Mouse (Mus musculus) mesoderm, embryonic 11.5 days (tissue): ENCODE results near the gene Vdac1.
"Not testable (repeated sequence)": the region's sequence is repeated elsewhere in the genome, so short reads cannot be mapped to it uniquely, and the experiment has no call there.

ENCODE experiments used
- DNase-seq: peaks from one replicate; pipeline ENCODE4 v3.0.0-alpha.2; 2012; ENCODE audit warnings: low read depth, low spot score

Vdac1 gene

DNA sequence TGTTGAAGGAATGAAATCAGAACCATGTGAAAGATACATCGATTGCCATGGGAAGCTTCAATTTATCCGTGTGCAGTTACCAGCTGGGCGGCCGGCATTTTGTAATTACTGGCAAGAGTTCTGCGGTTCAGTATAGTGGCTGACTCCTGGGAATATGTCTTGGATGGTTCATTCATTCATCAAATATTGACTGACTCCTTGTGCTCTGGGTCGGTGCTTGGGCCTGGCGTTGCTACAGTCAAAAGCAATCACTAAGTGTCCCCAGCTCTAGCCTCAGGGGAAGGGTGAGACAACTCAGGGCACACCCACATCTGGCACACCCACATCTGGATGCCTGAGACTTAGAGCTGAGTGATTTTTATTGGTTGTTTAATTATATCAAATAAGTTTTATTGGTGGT lies 13.2 kb downstream of the Vdac1 start:
- DNase-seq: no peak

DNA sequence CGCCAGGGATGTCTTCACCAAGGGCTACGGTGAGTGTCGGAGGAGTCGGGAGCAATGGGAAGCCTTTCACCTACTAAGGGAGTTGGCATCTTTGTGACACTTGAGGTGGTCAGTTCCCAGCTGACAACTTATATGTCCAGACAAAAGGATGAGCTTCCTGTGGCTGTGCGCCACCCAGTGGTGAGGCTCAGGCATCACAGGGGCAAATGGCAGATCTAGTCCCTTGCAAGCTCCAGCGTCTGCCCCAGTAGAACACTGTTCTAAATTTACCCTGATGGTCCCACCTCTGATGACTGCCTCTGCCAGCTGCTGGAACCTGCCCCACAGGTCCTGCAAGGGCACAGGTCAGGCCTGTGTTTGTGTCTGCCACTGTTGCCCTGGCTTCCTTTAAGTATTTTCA lies 13.7 kb downstream of the Vdac1 start:
- DNase-seq: peak; percentile 59

DNA sequence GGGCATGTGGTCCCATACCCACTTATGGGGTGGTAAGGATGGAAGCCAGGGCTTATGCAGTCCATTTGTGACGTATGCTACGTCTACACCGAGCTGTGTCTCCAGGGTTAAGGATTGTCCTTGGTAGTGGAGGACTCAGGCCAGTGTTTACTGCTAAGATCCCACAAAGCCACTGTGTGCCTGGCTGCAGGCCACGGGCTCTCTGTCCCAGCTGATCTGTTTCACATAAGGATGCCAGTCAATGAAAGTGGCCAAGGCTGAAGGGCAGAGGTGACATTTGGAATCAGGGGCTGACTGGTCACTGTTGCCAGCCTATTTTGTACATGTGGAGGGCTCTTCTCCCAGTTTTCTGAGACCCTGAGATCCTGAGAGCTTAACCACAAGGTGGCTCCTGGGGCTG lies 16.9 kb downstream of the Vdac1 start:
- no peak for DNase-seq

DNA sequence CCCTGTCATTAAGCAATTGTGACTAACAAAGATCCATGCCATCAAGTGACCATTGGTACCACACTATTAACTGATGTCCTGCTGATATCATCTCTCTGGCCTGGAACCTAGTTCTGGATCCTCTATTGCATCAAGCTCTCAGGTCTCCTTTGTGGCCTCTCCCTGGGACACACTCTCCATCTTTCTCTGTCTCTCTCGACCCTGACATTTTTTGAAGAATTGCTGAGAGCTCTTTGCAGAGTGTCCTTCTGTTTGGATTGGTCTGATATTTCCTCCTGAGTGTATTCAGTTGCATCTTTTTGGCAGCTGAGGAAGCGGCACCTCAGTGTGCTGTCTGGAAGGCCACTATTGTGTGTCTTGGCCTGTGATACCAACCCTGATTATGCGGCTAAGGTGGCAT lies 18.6 kb downstream of the Vdac1 start:
- no peak for DNase-seq

DNA sequence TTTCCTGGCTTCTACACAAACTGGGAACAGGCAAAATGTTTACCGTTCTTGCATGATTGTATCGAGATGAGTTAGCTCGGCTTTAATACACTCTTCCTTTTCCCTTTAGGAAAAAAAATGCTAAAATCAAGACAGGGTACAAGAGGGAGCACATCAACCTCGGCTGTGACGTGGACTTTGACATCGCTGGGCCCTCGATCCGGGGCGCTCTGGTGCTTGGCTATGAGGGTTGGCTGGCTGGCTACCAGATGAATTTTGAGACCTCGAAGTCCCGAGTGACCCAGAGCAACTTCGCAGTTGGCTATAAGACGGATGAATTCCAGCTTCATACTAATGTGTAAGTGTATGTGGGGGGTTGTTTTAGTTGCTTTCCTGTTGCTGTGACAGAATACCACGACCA lies 23.1 kb downstream of the Vdac1 start:
- no peak for DNase-seq

DNA sequence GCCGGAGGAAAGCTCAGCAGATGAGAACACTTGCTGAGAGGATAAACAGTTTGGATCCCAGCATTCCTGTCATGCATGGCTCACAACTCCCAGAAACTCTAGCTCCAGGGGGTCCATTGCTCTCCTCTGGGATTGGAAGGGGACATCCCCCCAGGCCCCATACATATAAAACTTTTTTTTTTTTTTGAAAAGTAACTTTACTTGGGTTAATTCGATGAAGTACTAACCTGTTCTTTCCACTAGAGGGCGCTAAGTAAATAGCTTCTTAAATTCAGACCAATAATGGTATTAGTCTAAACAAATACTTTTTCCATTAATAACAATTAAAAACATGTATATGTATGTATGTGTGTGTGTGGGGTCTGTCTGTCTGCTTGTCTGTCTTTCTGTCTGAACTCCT lies 24.0 kb downstream of the Vdac1 start:
- no peak for DNase-seq

DNA sequence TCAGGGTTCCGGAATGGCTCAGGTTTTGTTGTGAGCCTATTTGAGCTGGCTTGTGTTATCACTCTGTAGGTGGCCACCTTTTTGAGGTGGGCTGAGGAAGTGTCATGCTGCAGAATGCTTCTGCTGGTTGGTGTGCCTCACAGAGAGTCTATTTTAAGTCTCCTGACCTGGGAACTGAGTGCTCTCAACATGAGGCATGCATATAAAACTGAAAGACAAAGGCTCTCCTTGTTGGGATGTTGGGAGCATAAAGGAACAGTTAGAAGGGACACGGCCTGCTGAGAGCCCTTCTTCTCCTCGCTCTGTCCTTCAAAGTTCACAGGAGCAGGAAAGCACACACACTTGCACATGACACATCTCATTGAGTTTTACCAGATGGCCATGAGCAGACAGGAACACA lies 26.2 kb downstream of the Vdac1 start:
- DNase-seq: no peak

DNA sequence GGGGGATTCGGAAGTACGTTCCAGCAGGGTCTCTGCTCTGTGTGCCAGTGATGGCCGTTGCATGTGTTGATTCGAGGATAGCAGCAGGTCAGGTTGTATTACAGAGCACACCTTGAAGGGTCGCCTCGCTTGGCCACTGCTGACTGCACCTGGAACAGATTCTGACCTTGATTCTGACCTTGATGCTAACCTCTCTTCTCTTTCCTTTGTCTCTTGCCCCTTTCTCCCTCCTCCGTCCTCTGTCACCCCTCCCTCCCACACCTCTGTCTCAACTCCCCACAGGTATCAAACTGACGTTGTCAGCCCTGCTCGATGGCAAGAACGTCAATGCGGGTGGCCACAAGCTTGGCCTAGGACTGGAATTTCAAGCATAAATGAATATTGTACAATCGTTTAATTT lies 27.5 kb downstream of the Vdac1 start:
- no peak for DNase-seq

DNA sequence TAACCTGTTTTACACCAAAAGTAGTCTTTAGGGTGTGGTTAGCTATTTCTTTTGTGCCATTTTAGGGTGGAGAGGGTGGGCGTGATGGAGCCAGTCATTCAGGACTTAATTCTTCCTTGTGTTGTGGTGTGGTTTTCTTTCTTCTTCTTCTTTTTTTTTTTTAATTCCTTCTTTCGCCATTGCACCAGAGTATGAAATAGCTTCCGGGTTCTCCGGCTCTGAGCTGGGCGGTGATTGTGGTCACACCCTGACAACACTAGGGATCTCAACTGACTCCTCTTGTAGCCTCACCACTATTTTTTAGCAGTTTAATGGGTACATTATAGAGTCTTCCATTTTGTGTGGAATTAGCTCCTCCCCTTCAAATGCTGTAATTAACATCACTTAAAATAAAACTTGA lies 28.3 kb downstream of the Vdac1 start:
- not testable (repeated sequence) for DNase-seq

DNA sequence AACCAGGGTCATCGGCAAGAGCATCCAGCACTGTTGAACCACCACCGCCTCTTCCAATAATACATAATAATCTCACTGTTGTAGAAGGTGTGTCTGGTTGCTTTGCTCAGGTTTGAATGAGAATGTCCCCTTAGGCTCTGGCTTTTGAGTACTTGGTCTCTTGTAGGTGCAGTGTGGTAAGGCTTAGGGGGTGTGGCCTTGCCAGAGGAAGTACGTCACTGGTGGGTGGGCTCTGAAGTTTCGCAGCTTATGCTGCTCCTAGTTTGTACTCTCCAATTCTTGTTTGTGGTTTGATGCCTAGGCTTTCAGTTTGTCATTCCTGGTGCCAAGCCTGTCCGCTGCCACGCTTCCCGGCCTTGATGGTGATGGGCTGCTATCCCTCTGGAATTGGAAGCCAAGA lies 29.3 kb downstream of the Vdac1 start:
- no peak for DNase-seq

DNA sequence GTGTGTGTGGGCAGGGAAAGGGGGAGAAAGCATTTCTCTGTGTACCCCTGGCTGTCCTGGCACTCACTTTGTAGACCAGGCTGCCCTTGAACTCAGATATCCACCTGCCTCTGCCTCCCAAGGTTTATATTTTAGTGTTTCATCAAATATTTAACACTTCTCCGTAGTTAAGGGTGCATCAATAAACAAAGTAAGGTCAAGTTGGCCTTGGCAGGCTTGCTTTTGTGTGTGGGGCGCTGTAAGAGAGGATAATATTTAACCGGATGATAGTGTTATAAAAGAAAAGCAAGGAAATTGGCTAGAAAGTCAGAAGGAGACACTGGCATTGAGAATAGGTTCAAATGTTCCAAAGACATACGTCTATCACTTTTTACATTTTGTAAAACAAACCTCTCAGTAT lies 33.8 kb downstream of the Vdac1 start:
- DNase-seq: no peak

DNA sequence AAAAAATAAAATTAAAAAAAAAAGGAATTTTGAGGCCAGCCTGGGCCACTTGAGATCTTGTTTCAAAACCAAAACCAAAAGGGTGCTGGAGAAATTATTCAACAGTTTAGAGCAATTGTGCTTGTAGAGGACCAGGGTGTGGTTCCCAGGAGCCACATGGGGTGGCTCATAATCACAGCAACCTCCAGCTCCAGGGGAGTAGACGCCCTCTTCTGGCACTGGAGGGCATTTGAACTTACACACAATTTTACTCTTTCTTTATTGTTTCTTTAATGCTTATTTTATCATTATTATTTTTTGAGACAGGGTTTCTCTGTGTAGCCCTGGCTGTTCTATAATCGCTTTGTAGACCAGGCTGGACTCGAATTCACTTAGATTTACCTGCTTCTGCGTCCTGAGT lies 34.7 kb downstream of the Vdac1 start:
- no peak for DNase-seq

DNA sequence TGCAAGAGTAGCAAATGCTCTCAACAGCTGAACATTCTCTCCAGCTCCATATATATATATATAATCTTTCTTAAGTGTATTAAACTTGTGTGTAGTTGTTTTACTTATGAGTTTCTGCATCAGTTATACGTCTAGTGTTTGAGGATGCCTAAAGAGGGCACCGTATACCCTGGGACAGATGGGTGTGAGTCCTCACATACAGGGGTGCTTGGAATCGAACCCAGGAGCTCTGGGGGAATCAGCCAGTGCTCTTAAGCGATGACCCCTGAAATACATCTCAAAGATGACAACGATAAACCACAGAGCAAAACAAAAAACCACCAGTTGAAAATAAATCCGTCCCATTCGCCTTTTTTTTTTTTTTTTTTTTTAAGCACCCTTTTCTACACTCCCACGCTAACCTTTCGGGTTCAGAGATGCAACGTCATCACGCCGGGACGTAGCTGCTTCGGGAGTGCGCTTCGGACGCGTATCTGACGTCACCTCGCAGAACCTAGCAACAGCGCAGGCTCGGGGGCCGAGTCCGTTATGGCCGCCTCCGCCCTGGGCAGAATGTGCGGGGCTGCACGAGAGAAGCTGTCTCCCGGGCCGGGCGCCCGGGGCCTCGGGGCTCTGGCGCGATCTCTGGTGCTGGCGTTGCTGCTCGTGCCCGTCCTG lies 35.4 kb downstream of the Vdac1 start, which contains the start of gene 9530068E07Rik:
Gene 9530068E07Rik, plus strand, starts transcription at position 489 of the 657 bp plus-strand sequence.
- peak; percentile 95 for DNase-seq

DNA sequence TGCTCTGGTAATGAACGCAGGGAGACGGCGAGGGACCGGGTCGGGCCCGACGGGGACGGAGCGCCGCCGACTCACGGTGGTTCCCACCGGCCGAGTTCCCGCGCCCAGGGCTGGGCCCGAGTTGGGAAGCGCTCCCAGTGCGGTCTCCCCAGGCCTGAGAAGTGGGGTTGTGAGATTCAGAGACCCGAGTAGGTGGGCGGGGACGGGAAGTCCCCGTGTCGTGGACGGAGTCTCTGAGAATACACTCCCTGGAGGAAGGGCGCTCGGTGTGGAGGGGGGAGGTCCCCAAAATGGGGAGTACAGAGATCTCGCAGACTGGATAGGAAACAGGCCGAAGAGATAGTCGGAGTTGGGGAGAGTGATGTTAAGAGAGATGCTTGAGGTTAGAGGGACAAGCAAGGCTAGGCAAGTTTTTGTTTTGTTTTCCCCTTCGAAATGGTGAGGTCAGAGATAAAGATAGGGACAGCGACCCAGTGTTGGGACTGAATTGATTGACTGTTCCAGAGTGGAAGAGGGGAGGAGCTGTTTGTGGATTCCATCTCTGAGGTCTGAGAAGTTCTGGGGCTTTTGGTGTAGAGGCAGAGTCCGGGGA lies 36.0 kb downstream of the Vdac1 start:
- peak; percentile 34 for DNase-seq

DNA sequence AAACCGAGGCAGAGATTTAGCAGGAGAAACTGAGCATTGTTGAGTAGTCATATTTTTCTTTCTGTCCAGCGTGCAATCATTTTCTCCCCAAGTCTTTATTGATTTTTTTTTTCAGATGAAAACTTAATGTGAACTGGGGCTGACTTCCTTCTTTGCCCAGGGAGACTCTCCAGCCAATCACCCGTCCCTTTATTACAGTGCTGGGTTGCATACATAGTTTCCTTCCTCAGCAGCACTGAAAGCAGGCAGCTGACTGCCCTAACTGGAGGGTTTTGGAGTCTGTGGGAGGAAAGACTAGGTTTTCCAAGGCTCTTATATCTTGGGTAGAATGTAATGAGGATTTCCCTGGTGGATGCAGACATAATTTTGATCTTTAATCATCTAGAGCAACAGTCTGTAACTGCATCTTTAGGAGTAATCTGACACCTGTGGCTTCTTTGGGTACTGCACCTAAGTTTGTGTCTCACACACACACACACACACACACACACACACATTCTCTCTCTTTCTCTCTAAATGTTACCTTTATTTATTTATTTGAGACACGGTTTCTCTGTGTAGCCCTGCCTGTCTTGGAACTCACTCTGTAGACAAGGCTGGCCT lies 36.8 kb downstream of the Vdac1 start:
- DNase-seq: no peak

DNA sequence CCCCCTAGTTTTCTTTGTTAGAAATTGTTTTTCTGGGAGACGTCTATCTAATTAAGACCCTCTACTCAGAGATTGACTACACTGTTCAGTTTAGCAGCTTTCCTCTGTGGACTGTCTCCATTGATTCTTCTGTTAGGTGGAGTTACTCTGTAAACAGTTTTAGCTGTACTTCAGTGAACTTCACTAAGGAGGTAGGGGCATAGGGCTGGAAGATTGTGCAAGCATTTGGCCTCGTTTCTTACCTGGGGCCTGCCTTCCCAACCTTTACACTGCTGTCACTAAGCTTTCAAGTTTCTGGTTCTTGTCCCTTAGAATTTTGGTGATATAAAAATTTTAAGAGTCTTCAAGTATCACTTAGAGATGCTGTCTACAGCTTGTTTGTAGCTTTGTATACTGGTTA lies 40.8 kb downstream of the Vdac1 start:
- DNase-seq: no peak

DNA sequence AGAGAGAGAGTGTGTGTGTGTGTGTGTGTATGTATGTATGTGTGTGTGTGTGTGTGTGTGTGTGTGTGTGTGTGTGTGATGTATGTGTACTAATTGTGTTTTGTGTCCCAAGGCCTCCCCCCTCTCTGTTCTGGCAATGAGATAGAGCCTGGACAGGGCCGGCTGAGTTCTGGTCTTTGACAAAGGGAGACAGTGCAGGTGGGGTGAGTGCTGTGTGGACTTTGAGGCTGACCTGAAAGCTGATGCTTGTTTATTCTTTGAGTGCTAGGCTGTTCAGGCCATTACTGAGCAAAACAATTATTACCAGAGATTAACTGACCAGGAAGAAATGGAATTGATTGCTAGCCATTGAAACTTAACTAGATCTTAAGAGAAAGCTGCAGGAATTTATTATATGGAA lies 41.9 kb downstream of the Vdac1 start:
- DNase-seq: no peak

DNA sequence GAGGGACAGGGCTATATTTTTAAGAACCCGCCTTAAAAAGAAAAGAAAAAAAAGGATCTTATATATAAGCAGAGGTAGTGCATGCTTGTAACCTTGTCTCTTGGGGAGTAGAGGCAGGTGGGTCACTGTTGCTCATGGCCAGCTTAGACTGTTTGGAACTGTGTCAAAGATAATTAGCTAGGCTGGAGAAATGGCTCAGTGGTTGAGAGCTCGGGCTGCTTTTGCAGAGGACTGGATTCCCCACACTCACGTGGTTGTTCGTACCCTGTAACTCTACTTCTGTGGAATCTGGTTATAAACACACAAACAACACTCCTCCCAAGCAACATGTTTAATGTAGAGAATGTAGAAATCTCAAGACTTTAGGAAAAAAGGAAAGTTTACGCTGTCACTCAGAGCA lies 43.5 kb downstream of the Vdac1 start:
- DNase-seq: no peak

DNA sequence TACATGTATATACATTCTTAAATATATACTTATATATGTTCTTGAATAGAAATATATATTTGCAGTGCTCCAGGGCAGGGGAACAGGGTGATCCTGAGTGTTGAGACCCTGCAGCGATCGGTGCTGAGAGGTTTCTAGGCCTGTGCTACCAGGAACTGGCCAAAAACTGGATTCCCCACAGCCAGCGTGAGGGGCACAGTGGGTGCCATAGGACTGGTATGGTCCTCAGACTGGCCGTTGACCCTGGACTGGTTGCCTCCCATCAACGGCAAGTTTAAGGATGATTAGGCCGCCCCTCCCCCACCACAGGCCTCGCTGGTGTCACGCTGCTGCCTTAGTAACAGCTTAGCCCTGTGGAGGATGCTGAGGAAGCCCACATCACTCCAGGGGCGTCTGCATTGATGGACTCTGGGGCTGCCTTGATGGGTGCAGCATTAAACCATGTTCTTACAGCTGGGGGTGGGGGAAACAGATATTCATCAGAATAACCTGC lies 44.6 kb downstream of the Vdac1 start:
- DNase-seq: no peak

DNA sequence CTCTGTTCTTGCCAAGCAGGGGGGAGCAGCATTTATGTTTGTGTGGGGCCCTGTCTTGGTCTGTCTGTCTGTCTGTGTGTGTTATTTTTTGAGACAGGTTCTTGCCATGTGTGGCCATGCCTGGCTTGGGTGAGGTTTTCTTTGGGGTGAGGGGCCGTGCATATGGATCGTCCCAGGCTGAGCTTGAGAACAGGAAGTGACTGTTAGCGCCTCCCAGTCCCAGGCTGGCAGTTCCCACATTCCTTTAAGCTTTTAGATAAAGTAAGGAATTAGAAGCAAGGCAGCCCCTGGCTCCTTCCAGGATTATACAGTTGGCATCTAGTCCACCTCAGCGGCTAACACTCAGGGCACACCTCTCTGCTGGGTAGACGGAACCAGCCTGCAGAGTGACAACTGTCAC lies 48.7 kb downstream of the Vdac1 start:
- DNase-seq: no peak

DNA sequence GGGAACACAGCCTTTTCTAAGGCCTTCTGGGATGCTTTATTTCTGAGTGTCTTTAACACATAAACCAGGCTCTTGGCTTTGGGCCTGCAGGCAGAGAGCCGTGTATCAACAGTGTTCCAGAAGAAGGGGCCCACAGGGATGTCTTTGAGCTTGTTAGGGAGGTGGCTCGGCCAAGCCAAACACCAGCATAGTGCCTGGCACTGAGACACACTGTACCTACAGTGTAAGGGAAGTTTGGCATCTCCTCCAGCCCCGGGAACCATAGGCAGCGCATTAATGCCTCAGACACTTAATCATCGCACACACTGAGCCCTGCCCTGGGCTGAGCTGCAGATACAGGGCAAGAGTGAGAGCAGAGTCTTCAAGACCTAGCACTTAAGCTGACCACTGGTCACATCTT lies 57.7 kb downstream of the Vdac1 start:
- DNase-seq: no peak

DNA sequence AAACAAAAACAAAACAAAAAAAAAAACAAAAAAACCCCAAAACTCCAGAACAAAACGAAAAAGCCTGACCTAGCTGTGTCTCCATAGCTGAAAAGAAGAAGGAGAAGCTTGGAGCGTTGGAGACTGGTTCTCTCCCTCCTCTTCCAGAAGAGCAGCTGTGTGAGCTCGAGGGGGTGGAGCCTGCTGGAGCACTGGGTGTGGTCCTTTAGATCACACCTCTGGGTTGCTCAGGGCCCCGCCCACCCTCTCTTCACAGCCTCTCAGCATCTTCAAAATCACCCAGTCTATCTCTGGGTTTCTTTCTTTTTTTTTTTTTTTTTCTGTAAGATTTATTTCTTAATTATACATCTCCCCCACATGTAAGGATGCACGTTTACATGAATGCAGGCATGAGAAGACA lies 58.6 kb downstream of the Vdac1 start:
- no peak for DNase-seq

DNA sequence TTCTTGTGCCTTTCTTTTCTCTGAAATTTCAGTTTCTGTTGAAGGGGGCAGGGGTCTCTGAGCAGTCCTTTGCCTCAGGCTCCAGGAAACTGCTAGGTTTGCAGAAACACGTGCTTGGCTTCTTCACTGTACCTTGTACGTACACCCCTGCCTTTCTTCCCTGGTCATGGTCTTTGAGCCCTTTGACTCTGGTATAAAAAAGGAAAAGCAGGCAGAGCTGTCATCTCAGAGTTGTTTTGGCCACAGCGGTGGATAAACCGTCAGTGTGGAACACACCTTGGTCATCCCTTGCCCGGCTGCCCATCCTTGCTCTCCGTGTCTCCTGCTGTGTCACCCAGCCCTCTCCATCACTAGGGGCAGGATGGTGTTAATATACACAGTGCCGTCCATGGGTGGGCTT lies 59.2 kb downstream of the Vdac1 start:
- no peak for DNase-seq
